Mouse (Mus musculus) adrenal gland, adult (tissue): ENCODE data around the gene Rpl3.
"Not testable (repeated sequence)": the region's sequence is repeated elsewhere in the genome, so short reads cannot be mapped to it uniquely, and the experiment has no call there.

Experiments used
- DNase-seq, 2 experiments: peaks; one replicate each; pipeline ENCODE4 v3.0.0; 2022 to 2023; ENCODE audit warnings: low spot score in 1 of 2; ENCODE audit not compliant: inconsistent age in 2 of 2

The Rpl3 gene

DNA sequence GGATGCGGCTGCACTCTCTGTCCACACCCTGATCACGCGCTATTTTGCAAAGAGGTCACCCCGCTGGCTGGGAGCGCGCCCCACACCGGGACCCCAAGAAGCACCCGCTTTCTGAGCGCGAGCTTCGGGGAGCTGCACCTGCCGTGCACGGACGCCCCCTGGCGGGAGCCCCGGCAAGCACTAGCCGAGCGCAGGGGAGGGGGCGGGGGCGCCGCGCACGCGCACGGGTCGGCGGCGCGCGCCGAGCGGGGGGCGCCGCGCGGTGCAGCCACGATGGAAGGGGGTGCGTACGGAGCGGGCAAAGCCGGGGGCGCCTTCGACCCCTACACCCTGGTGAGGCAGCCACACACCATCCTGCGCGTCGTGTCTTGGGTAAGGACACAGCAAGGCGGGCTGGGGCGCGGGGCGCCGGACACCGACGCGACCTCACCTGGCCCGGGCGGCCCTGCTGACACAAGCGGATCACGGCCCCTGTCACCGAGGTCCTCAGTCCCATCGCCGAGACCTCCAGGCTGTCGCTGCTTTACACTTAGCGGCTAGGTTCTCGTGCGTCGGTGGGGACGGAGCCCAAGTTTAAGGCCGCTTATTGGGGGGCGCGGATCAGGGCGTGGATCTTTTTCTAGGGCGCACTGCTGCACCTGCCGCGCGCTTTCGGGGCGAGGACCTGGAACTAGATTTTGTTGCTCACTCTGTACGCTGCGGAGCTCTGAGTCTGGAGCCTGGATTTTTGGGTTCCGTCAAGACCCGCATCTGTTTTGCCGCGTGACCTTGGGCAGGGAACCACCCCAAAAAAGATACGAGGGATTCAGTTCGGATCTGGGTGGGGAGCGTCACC is at the start of gene Rpl3, which contains the start of gene Syngr1:
TSS of gene Rpl3 (minus strand) at position 748 of the 835 bp plus-strand sequence.
TSS of gene Syngr1 (plus strand) at position 214 of the 835 bp plus-strand sequence.
- DNase-seq: peak; percentile 84 to 94

DNA sequence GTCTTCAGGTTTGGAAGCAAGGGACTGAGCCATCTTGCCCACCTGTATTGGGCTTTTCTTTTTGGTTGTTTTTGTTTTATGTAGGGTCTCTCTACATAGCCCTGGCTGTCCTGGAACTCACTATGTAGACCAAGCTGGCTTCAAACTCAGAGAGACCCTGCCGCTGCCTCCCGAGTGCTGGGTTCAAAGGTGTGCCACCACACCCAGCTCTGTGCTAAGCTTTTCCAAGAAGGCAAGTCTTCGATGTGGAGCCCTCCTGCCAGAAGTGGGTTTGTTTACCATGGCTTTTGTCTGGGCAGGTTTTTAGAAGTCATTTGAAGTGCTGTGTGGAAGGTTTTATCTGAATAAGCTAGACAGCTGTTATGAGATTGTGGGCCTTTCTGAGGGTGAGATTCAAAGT is 49.2 kb upstream of the Rpl3 start:
- DNase-seq: no peak

DNA sequence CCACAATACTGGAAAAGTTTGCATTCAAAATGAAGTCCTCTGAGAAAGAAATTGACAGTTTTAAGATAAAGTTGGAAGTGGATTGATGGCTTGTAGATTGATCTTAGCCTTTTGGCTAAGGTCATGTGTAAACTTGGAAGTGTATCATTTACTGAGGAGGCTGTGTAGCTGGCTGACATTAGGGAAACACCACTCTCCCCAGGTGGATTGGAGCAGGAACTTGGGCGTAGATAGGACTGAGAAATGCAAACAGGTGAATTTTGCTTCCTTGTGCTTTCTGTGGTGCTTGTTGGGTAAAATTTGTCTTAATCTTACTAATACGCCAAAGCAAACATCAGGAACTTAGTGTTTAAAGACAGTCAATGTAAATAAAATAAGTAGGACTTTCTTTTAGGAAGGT is 48.6 kb upstream of the Rpl3 start:
- no peak for DNase-seq

DNA sequence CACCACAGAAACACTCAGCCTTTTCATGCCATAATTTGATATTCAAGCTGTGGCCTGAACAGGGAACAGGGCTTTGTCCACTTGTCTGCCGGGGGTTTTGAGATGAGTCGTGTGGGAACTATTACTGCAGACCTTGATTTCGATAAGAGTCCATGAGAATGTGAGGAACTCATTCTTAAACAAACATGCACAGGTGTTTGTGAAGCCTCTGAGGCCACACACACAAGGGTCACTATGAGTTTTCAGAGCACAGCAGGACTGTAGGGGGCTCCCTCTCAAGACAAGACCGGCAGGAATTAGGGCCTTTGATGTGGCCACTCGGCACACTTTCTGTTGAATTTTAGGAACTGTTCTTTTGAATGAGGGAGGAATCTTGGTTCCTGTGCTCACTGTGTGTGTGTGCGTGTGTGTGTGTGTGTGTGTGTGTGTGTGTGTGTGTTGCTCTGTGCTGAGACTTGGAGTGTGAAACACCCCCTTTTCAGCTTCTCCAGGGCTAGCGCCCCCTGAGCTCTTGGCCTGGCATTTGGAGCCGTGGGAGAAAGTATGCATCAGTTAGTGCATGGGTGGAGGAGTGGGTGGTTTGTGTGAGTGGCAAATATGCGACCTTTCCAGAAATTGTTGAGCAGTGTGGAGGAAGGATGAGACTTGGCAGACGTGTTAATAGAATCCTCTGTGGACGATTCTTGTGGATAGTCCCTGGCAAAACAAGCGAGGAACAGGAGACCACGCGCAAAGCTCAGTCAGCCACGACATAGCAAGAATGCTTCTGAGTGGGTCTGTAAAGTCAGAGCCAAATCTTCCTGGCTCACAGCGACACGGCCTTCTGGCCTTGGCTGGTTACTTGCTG is 46.5 kb upstream of the Rpl3 start:
- peak in 1 of 2 experiments; percentile 59 for DNase-seq

DNA sequence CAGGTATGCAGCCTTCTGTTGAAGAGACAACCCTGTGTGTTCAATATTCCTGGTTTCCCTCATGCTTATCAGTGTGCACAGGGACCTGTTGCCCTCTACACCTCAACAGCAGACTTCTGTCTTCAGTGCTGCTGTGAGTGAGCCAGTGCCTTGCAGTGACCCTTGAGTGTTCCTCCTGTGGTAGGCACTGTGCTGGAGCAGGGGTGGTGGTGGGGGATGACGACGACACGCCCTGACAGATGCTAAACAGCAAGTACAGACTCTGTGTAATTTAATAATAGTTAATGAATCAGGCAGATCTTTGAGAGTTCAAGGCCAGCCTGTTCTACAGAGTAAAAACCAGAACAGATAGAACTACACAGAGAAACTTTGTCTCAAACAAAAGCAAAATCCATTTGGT is 45.0 kb upstream of the Rpl3 start:
- peak; percentile 67 to 75 for DNase-seq

DNA sequence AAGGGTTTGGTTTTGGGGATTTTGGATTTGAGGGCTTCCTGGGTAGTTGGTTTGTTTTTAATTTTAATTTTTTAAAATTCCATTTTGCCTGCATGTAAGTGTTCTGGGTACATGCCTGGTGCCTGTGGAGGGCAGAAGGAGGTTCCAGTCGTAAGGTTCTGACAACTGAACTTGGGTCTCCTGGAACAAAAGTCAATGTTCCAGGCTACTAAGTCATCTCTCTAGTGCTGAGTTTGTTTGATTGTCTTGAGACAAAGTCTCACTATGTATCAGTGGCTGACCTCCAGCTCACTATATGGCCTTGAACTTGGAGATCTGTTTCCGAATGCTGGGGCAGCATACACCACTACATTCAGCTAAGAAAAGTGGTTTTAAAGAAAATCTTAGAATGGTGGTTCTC is 43.8 kb upstream of the Rpl3 start:
- DNase-seq: peak in 1 of 2 experiments; percentile 37

DNA sequence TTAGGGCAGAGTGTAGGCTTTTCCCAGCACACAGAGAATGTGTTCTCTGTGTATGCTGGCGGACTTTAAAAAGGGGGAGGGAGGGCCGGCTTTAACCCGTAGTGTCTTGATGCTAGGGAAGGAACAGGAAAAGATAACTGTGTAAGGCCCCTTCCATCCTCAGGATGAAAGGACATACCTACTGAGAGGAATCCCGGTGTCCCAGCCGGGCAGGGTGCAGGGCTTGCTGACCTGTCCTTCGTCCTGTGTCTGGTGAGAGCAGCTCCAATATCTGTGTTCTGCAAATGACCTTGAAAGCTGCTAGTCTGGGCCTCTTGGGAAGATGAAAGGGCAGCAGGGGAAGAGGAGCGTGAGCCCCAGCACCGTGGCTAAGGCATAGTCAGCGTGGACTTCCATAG is 42.8 kb upstream of the Rpl3 start:
- peak; percentile 72 to 84 for DNase-seq

DNA sequence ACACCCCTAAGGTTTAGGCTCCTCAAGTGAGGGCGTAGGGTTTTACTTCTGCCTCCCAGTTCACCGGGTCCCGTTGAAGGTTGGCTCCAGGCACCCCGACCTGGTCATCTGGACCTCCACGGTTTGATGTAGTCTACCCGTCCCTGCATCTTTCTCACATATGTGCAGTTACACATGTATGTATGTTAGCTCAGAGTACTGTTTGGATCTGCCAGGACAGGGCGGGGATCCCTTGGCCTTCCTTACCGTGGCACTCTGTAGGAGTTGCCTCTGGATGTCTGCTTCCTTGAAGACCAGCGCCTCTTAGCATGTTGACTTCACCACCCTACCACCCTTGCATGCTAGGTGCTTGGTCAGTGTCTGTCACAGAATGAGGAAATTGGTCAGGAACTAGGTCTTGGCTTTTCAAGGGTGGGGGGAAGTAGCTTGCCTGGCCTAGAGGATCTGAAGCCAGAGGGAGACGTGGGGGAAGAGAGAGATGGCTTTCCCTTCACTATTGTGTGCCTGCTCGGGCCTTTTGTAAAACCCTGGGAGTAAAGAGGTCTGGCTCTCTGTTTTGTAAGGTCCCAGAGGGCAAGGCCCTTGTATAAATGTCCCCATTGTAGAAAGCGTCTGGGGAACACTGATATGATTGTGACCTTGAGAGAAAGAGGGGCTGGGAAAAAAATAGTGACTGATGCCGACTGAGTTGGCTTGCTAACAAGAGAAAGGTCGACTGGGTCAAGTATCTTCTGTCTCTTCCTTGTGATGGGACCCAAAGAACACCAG is 42.2 kb upstream of the Rpl3 start:
- no peak for DNase-seq

DNA sequence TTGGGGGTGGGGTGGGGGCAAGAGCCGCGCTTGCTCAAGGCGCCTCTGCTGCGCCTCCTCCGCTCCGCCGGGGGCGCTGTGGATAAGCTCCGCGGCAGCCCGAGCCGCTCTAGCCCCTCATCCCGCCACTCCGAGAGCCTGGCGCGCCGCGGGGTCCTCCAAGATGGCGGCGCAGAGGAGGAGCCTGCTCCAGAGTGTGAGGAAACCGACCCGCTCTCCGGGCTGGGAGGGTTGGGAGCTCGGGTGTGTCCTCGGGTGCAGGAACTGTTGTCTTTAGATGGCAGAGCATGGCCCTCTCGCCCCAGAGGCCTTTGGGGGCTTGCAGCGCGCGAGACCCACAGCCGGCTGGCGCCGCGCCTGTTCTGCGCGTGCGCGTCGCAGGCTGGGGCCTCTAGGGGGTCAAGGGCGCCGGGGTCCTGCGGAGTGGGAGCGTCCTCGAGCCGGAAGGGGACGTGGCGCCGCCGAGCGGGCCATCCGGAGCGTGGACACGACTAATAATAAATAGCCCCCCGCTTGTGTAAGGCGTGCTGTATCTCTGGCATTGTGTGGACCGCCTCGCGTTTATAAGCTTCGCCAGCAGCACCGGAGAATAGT is 41.4 kb upstream of the Rpl3 start, which contains the start of gene Tab1:
TSS of gene Tab1 (plus strand) at position 135 of the 594 bp plus-strand sequence.
- DNase-seq: peak; percentile 94 to 98

DNA sequence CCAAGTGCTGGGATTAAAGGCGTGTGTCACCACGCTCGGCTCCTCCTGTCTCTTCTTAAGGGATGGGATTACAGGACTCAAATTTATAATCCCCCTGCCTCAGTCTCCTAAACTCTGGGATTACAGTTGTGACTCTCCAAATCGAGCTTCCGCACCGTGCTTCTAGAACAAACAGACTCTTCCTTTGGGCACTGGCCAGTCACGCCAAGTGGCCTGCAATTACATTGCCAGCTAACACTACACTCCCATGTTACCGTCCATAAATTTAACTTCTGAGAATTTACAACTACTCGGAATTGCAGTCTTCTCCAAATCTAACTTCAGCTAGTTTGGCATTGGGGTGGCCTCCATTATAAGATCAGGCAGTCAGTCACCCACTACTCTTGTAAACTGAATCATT is 40.8 kb upstream of the Rpl3 start:
- DNase-seq: no peak

DNA sequence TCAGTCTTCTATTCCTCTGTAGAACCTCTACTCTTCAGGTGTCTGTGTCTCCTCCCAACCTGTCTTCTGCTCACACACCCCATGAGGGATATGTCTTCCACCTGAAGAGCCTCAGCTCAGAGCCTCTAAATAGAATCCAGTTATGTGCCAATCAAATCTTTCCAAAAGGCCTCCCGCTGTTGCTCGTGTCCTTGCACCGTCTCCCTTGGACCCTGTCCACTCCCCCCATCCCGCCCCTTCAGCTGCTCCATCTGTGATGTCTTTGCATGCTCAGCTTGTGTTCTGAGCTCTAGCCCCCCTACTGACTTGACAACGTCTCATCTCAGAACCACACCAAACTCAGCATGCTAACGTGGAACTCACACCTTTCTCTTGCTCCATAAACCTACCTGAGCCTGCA is 39.8 kb upstream of the Rpl3 start:
- DNase-seq: no peak

DNA sequence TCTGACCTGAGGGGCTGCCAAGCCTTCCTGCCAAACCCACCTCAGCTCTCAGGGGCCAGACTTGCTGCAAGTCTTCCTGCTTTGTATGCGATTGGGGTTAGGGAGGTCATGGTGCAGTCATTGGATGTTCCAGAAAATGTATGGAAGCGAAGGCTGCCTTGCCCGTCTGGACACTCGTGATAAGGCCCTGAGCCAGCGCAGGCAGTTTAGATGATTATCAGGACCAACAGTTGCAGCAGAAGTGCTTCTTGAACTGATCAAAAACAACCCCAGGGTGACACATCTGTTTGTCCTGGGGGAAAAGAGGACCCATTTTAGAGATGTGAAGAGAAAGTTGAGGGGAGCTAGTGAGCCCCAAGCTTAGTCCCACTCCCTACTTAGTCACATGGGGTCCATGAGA is 39.0 kb upstream of the Rpl3 start:
- DNase-seq: peak in 1 of 2 experiments; percentile 32

DNA sequence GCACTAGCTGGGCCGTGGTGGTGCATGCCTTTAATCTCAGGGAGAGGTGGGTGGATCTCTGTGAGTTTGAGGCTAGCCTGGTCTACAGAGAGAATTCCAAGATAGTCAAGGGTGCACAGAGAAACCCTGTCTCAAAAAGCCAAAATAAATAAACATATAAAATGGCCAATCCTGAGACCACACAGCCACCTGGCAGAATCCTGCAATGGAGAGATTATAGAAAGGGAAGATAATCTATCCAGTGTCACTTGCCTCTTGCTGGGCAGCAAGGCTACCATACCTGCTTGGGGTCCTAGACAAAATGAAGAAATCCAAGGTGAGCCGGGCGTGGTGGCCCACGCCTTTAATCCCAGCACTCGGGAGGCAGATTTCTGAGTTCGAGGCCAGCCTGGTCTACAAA is 38.3 kb upstream of the Rpl3 start:
- DNase-seq: no peak

DNA sequence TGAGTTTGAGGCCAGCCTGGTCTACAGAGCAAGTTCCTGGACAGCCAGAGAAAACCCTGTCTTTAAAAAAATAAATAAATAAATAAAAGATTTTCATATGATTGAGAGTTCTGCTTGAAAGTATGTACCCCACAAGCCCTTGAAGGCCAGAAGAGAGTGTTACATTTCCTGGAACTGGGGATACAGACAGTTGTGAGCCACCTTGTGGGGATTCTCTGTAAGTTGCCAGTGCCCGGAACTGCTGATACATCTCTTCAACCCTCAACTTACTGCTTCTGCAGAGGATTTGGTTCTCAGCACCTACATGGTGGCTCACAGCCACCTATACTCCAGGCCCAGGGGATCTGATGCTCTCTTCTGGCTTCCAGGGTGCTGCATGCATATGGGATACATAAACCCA is 35.5 kb upstream of the Rpl3 start:
- no peak for DNase-seq

DNA sequence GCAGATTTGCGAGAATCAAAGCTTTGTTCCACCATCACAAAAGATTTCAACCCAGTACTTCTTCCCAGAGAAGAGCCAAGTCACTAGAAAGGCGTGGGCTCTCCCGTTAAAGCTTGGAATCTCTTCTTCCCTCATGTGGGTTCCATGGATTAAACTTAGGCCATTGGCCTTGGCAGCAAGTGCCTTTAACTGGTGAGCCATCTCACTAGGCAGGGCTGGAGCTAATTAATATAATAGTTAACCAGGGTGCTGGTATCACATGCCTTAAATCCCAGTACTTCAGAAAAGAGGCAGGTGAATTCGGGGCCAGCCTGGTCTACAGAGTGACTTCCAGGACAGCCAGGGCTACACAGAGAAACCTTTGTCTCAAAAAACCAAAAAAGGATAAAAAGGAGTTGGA is 33.0 kb upstream of the Rpl3 start:
- no peak for DNase-seq

DNA sequence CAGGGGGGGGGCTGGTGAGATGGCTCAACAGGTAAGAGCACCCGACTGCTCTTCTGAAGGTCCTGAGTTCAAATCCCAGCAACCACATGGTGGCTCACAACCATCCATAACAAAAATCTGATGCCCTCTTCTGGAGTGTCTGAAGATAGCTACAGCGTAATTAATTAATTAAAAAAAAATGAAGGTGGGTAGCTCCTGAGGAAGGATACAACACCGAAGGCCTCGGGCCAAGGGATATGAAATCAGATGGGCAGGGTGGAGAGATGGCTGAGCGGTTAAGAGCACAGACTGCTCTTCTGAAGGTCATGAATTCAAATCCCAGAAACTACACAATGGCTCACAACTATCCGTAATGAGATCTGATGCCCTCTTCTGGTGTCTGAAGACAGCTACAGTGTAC is 30.8 kb upstream of the Rpl3 start:
- DNase-seq: not testable (repeated sequence)

DNA sequence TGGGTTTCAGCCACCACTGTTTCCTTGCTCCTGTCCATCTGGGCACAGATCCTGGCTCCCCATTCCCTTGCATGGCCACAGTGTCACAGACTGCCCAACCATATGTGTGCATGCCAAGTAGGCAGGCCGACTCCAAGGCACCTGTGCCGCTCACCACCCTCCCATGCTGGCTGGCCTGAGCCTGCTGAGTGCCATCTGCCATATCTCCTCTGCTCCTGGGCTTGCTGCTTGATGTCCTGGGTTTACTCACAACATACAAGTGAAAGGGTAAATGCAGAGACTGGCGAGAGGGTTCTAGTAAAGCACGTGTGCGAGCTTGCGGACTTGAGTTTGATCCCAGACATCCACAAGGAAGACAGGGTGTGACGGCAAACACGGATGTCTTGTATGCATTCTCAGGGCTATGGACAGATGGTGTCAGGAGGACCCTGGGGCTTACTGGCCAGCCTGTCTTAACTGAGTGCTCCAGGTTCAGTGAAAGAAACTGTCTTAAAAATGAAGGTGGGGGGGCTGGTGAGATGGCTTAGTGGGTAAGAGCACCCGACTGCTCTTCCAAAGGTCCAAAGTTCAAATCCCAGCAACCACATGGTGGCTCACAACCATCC is 30.2 kb upstream of the Rpl3 start:
- DNase-seq: no peak

DNA sequence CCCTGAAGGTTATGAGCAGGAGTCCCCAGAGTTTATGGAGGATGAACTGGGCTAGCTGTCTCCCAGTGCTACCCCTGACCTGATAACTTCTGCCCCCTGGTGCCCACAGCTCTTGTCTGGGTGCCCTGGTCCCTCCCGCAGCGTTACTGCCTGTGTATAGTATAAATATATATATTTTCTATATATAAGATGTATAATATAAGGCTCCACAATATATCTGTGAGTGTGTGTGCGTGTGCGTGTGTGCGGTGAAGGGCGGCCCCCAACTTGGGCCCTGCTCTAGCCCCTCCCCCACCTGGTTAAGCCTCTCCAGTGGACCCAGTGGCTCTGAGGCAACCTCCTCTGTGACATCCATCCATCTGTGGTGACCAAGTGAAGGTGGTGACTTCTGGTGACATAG is 27.4 kb upstream of the Rpl3 start:
- no peak for DNase-seq

DNA sequence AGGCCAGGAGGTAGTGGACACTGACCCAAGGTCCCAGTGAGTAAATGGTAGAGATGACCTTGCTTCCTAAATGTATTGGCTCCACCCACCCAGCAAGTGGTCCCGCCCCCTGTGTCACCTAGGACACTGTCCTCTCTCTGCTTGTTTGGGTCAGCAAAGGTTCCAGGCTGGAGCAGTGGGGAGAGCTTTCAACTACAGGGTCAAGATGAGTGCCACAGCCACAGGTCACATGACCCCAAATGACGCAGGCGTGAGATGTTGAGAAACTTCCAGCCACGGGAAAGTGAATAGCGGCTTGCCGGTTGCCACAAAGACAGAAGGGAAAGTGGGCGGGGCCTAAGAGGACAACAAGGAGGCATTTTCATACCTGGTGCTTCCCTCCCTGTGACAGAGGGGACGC is 25.5 kb upstream of the Rpl3 start:
- DNase-seq: no peak
